Mouse (Mus musculus) neural tube, embryonic 15.5 days (tissue): ENCODE data around the gene Ciz1. TPM values are rescaled to one million over a fixed set of nuclear protein-coding genes. Genes with fewer than 3 reads are reported as not detected.

ENCODE experiments used
- ATAC-seq: fragments of 200-750 bp; cut with Nextera tagmentation; 2 replicates; pipeline ENCODE4 v1.8.0; 2017; ENCODE audit warnings: mild to moderate bottlenecking, moderate TSS enrichment, moderate library complexity; ENCODE audit not compliant: low FRiP score
- H3K27ac ChIP-seq: fragments of 300-500 bp; sonication (generic); replicated peaks from 2 replicates; pipeline ENCODE4 v1.5.1; 2015; ENCODE audit warnings: mild to moderate bottlenecking, inconsistent platforms
- H3K27me3 ChIP-seq: fragments of 300-500 bp; sonication (generic); replicated peaks from 2 replicates; pipeline ENCODE4 v1.6.1; 2015; ENCODE audit warnings: inconsistent platforms
- H3K36me3 ChIP-seq: fragments of 300-500 bp; sonication (generic); 2 replicates; pipeline ENCODE4 v1.6.1; 2015; ENCODE audit warnings: inconsistent platforms
- H3K4me1 ChIP-seq: fragments of 300-500 bp; sonication (generic); 2 replicates; pipeline ENCODE4 v1.6.1; 2015; ENCODE audit warnings: inconsistent platforms
- H3K4me2 ChIP-seq: fragments of 300-500 bp; sonication (generic); 2 replicates; pipeline ENCODE4 v1.6.1; 2015; ENCODE audit warnings: inconsistent platforms, mild to moderate bottlenecking, moderate library complexity
- H3K4me3 ChIP-seq: fragments of 300-500 bp; sonication (generic); replicated peaks from 2 replicates; pipeline ENCODE4 v1.5.1; 2015; ENCODE audit warnings: mild to moderate bottlenecking, inconsistent platforms
- H3K9ac ChIP-seq: fragments of 300-500 bp; sonication (generic); replicated peaks from 2 replicates; pipeline ENCODE4 v1.6.1; 2015; ENCODE audit warnings: mild to moderate bottlenecking, inconsistent platforms
- H3K9me3 ChIP-seq: fragments of 300-500 bp; sonication (generic); replicated peaks from 2 replicates; pipeline ENCODE4 v1.6.1; 2016; ENCODE audit warnings: inconsistent platforms
- WGBS: fragments of 180-500 bp; shearing (Covaris S2); methylation state at CpG from one replicate; pipeline ENCODE4 v1.1.7; 2015; ENCODE audit warnings: mixed read lengths; 5-methylcytosine and 5-hydroxymethylcytosine counted together
- microRNA-seq: library from miRNA; unstranded; fragments of <30 nt; microRNA quantifications from one replicate; pipeline ENCODE4, GENCODE M21; 2017
- polyA plus RNA-seq: library from polyadenylated mRNA; unstranded; fragments of >200 nt; fragmentation: Nextera tagmentation; extraction: Ambion mirVana; gene quantifications from 2 replicates; pipeline ENCODE4 v1.2.1, GENCODE M21; 2015

Ciz1 gene
- polyA plus RNA-seq, 1 experiment from 2014 or later = 43.8 TPM

DNA sequence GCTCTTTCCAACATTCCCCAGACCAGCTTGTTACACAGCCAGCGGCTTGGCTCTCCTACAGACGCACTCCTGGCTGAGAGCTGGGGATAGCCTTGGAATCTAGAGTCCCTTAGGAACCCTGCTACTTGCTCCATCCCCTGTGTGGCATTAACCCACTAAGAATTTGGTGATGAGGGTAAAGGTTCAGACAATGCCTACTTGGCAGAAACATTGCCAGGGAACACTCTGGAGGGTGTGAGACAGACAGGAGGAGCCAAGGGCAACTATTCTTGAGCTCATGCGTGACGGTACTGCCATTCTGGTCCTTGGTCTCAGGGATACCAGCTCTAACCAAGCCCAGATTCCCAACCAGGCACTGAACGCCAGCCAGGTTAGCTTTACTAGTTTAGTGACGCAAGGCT, 69.7 kb downstream of the Ciz1 start:
- H3K36me3 ChIP-seq = peaks cover 44% of the 10 kb centered on the region
- no peaks in the 10 kb centered on the region for H3K9me3 ChIP-seq
- no peak overlapping the region for H3K4me2 ChIP-seq
- ATAC-seq = no peak
- H3K4me3 ChIP-seq = no peak overlapping the region
- WGBS = 92% methylated on average over 6 of the region's 6 CpGs
- no peaks in the 10 kb centered on the region for H3K27me3 ChIP-seq
- H3K4me1 ChIP-seq = peaks cover 34% of the 10 kb centered on the region
- no peak overlapping the region for H3K27ac ChIP-seq
- no peak overlapping the region for H3K9ac ChIP-seq

- H3K9me3 ChIP-seq = no peaks in the 10 kb centered on the region
- peaks cover 52% of the 10 kb centered on the region for H3K4me1 ChIP-seq
- H3K9ac ChIP-seq = peak overlapping the region; percentile 36
- peak; percentile 81 for ATAC-seq
- WGBS = 2% methylated on average over 14 of the region's 14 CpGs
- peak overlapping the region; percentile 80 for H3K27ac ChIP-seq
- peaks cover 26% of the 10 kb centered on the region for H3K36me3 ChIP-seq
- H3K27me3 ChIP-seq = no peaks in the 10 kb centered on the region
- peak overlapping the region; percentile 64 for H3K4me2 ChIP-seq
- H3K4me3 ChIP-seq = peak overlapping the region; percentile 39
Measured at GRCm38 (mm10) chr2:32423481-32424331, 71.6 kb downstream of the Ciz1 start.

DNA sequence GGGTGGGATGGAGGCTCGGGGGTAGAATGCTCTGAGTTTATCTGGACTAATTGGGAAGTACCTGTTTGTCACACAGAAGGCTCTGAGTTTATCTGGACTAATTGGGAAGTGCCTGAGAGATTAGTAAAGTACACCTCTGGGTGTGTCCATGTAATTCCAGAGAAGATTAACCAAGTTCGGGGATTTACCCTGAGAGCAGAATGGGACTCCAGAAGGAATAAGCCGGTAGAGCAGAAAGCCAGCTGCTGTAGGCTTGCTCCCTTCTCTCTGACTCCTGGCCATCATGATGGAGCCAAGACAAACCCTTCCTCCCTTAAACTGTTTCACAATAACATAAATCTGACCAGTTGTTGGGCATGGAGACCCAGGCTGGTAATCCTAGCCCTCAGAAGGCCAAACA, 72.7 kb downstream of the Ciz1 start:
- Histone ChIP-seq H3K4me1 (peaks cover 63% of the 10 kb centered on the region), H3K9ac (no peak overlapping the region)
- 57% methylated on average over 3 of the region's 3 CpGs for WGBS

DNA sequence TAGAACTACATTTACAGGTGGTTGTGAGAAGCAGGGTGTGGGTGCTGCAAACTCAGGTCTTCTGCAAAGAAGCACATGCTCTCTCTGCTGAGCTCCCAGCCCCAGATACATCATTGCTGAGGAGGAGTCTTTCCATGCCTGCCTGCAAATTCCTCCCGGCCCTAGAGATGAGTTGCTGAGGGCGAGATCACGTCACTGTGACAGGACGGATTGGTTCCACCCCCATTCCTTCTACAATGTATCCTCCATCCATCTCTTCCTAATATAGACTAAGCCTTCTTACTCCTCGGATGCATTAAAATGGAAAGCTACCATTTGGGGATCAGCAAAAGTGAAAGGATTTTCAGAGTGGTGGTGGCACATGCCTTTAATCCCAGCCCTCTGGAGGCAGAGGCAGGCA, 73.4 kb downstream of the Ciz1 start:
- peaks cover 70% of the 10 kb centered on the region for H3K4me1 ChIP-seq
- no peaks in the 10 kb centered on the region for H3K9me3 ChIP-seq
- ATAC-seq = no peak
- no peaks in the 10 kb centered on the region for H3K27me3 ChIP-seq
- 84% methylated on average over 5 of the region's 5 CpGs for WGBS
- no peak overlapping the region for H3K4me3 ChIP-seq
- H3K27ac ChIP-seq = no peak overlapping the region
- no peak overlapping the region for H3K9ac ChIP-seq
- H3K4me2 ChIP-seq = no peak overlapping the region
- H3K36me3 ChIP-seq = peaks cover 7% of the 10 kb centered on the region

More for the DNA sequence above, 72.7 kb downstream of the Ciz1 start:
- H3K4me3 ChIP-seq = no peak overlapping the region
- no peak overlapping the region; the same call in 1 of the 2 replicates for H3K4me2 ChIP-seq
- no peaks in the 10 kb centered on the region for H3K9me3 ChIP-seq
- H3K36me3 ChIP-seq = peaks cover 15% of the 10 kb centered on the region
- H3K27ac ChIP-seq = peak overlapping the region; percentile 80
- no peaks in the 10 kb centered on the region for H3K27me3 ChIP-seq
- ATAC-seq = no peak

- H3K36me3 ChIP-seq = peaks cover 2% of the 10 kb centered on the region
- no peak overlapping the region for H3K27ac ChIP-seq
- no peak for ATAC-seq
- no peak overlapping the region for H3K9ac ChIP-seq
- no peak overlapping the region for H3K4me3 ChIP-seq
- H3K27me3 ChIP-seq = no peaks in the 10 kb centered on the region
- no peaks in the 10 kb centered on the region for H3K9me3 ChIP-seq
- WGBS = 97% methylated on average over 1 of the region's 1 CpGs
- H3K4me2 ChIP-seq = no peak overlapping the region
- peaks cover 72% of the 10 kb centered on the region for H3K4me1 ChIP-seq
Measured at GRCm38 (mm10) chr2:32426141-32426540, 74.0 kb downstream of the Ciz1 start.

DNA sequence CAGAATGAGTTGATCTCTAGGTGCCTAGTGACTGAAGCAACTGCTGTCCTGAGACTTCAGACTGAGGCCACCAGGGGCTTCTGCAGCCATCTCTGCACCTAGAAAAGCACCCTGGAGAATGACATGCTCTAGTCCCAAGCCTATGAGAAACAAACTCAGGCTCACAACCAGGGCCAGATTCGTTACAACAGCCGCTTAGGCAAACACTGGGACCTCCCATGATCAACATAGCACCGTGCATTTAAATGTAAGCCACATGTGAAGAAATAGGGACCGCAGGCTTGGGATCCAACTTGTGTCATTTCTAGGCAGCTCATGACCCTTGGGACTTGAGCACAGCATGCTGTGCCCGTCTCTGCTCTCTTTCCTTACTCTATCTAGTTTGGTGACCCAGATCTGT, 75.6 kb downstream of the Ciz1 start:
- H3K9me3 ChIP-seq = no peaks in the 10 kb centered on the region
- H3K4me3 ChIP-seq = peak overlapping the region; percentile 57
- no peaks in the 10 kb centered on the region for H3K27me3 ChIP-seq
- peak overlapping the region; percentile 95 for H3K27ac ChIP-seq
- peaks cover 81% of the 10 kb centered on the region for H3K4me1 ChIP-seq
- no peaks in the 10 kb centered on the region for H3K36me3 ChIP-seq
- ATAC-seq = no peak
- 66% methylated on average over 5 of the region's 5 CpGs for WGBS
- H3K4me2 ChIP-seq = peak overlapping the region; percentile 87
- H3K9ac ChIP-seq = no peak overlapping the region

DNA sequence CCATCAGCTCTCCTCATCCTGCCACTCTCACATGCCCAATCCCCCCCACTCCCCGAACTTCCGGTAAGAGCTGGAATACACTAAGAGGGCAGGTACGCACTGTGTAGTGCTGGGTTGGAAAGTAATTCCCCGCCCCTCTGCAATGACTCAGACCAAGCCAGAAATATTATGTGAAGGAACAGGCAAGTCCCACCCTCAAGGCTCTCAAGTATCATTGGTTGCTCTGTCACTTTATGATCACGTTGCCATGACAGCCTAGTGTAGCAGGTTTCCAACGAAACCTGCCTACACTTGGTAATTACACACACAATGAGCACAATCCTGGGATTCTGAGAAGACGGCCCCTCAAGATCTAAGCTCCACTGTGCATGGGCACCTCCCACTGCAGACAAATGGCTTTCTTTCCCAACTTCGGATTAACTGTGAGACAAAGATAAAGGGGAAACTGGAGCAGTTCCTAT, 76.2 kb downstream of the Ciz1 start:
- no peaks in the 10 kb centered on the region for H3K36me3 ChIP-seq
- H3K27me3 ChIP-seq = no peaks in the 10 kb centered on the region
- peak overlapping the region; percentile 95 for H3K27ac ChIP-seq
- peaks cover 76% of the 10 kb centered on the region for H3K4me1 ChIP-seq
- H3K9me3 ChIP-seq = no peaks in the 10 kb centered on the region
- H3K4me2 ChIP-seq = peak overlapping the region; percentile 87
- 25% methylated on average over 8 of the region's 8 CpGs for WGBS
- ATAC-seq = peak; percentile 71
- peak overlapping the region; percentile 57 for H3K4me3 ChIP-seq
- H3K9ac ChIP-seq = peak overlapping the region; percentile 55

- Histone ChIP-seq H3K27ac (peak overlapping the region; percentile 95), H3K4me3 (peak overlapping the region; percentile 57), H3K36me3 (no peaks in the 10 kb centered on the region), H3K27me3 (no peaks in the 10 kb centered on the region), H3K9me3 (no peaks in the 10 kb centered on the region), H3K4me2 (peak overlapping the region; percentile 87), H3K9ac (peak overlapping the region; percentile 55), H3K4me1 (peaks cover 65% of the 10 kb centered on the region)
- 47% methylated on average over 4 of the region's 4 CpGs for WGBS
- ATAC-seq = no peak
Measured at GRCm38 (mm10) chr2:32429215-32429891, 77.2 kb downstream of the Ciz1 start.

Small RNAs within 50 kb of the gene (microRNA-seq; reads per million reads assigned to microRNA genes)
- gene Gm23363 (not detected), gene Mir199b (115 reads per million, percentile 56 among the genes with 10 or more reads in this experiment)

Other genes starting within 250 kb of the Ciz1 start
- gene Prrc2b, start 201.2 kb upstream of the Ciz1 start, polyA plus RNA-seq = 56.6 and 59.9 TPM in 2 replicates
- gene Pomt1, start 115.7 kb upstream of the Ciz1 start, polyA plus RNA-seq = 30.7 and 30.9 TPM in 2 replicates
- 88.6 and 95.8 TPM in 2 replicates for gene Uck1, start 92.2 kb upstream of the Ciz1 start, polyA plus RNA-seq
- gene Golga2, start 64.9 kb upstream of the Ciz1 start, polyA plus RNA-seq = 27.5 and 31.3 TPM in 2 replicates
- 421 and 448 TPM in 2 replicates for gene Swi5, start 64.3 kb upstream of the Ciz1 start, polyA plus RNA-seq
- 72.4 and 86.9 TPM in 2 replicates for gene Dnm1, start 1.0 kb downstream of the Ciz1 start, polyA plus RNA-seq
- gene 1110008P14Rik, start 29.6 kb downstream of the Ciz1 start, polyA plus RNA-seq = 163 and 195 TPM in 2 replicates
- gene Lcn2, start 35.9 kb downstream of the Ciz1 start, polyA plus RNA-seq = 0.95 and 1.1 TPM in 2 replicates
- gene Ptges2, start 43.6 kb downstream of the Ciz1 start, polyA plus RNA-seq = 47.3 and 52.1 TPM in 2 replicates
- gene Naif1, start 98.1 kb downstream of the Ciz1 start, polyA plus RNA-seq = 4.4 and 5.3 TPM in 2 replicates
- gene Slc25a25, start 99.1 kb downstream of the Ciz1 start, polyA plus RNA-seq = 51.4 and 58.8 TPM in 2 replicates
- gene Fam102a, start 183.0 kb downstream of the Ciz1 start, polyA plus RNA-seq = 6.7 and 7.0 TPM in 2 replicates
- 141 and 147 TPM in 2 replicates for gene Dpm2, start 218.5 kb downstream of the Ciz1 start, polyA plus RNA-seq
- gene Pip5kl1, start 222.5 kb downstream of the Ciz1 start, polyA plus RNA-seq = 16.3 and 17.8 TPM in 2 replicates
- gene 9430097D07Rik, start 223.4 kb downstream of the Ciz1 start, polyA plus RNA-seq = 0.59 and 0.99 TPM in 2 replicates
- 43.9 and 44.6 TPM in 2 replicates for gene St6galnac4, start 234.8 kb downstream of the Ciz1 start, polyA plus RNA-seq
- 13.5 and 14.4 TPM in 2 replicates for gene St6galnac6, start 247.4 kb downstream of the Ciz1 start, polyA plus RNA-seq